Mouse (Mus musculus): ENCODE results near the gene Gm11146. TPM values are rescaled to one million over a fixed set of nuclear protein-coding genes. Genes with fewer than 3 reads are reported as not detected.

Gm11146 gene
- polyA plus RNA-seq, 1 experiment from 2014 or later: not detected

- no peaks in the 10 kb centered on the region for H3K36me3 ChIP-seq (ENCODE audit: insufficient read depth, low read length)
- no peaks in the 10 kb centered on the region for H3K9me3 ChIP-seq (ENCODE audit: low read length)
- ATAC-seq (ENCODE audit: low FRiP score, low TSS enrichment): peak; percentile 42; the same call in 1 of the 2 replicates
- 73% methylated on average over 6 of the region's 6 CpGs for WGBS
- H3K27ac ChIP-seq (ENCODE audit: low read length): no peak overlapping the region
- H3K9ac ChIP-seq (replicated peaks; ENCODE audit: low read length): no peak overlapping the region
- H3K4me1 ChIP-seq (ENCODE audit: insufficient read depth, low read length): peaks cover 2% of the 10 kb centered on the region; the same call in 1 of the 2 replicates
- H3K4me2 ChIP-seq (replicated peaks; ENCODE audit: low read depth, low read length): no peak overlapping the region
- no peaks in the 10 kb centered on the region for H3K27me3 ChIP-seq (ENCODE audit: insufficient read depth, low read length)
- no peak overlapping the region for H3K4me3 ChIP-seq (ENCODE audit: low read length)
These were observed 30.5 kb upstream of the Gm11146 start for GRCm38 (mm10) chr16:77632315-77632881.

DNA sequence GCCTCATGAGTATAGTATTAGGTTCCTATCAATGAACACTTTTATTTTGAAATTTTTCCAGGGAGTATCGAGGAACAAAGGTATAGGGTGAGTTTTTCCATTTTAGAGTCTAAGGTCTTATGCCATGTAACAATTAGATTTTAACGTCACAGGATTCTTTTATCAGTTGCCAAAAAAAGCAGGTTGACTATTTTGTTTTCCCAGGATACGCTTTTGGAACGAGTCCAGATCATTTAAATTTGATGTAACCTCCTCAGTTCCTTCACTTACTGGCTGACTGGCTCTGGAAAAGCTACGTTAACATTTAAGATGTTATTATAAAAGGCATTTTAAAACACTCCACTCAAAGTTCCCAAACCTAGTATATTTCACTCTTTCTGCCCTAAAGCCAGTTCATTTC lies 20.8 kb upstream of the Gm11146 start:
- 37% methylated on average over 5 of the region's 5 CpGs for WGBS

DNA sequence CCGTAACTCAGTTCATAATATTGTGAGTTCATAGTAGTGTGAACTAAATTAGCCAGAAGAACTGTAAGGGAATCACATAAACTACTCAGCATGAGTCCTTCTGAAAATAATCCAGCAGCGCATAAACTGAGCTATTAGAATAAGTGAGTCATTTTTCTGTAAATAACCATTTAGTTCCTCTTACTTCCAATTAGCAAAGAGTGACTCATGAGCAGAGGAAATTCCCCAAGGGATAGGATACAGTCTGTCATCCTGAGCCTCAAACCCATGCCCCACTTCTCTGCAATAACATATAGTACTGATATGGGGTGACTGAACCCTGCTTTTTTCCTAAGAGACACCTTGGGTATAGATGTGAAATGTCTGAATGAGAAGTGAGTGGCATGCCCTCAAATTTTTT lies 687 bp upstream of the Gm11146 start:
- Histone ChIP-seq H3K9ac (replicated peaks; ENCODE audit: low read length) (no peak overlapping the region), H3K36me3 (ENCODE audit: insufficient read depth, low read length) (no peaks in the 10 kb centered on the region), H3K27ac (ENCODE audit: low read length) (no peak overlapping the region), H3K4me2 (replicated peaks; ENCODE audit: low read depth, low read length) (no peak overlapping the region), H3K4me3 (ENCODE audit: low read length) (no peak overlapping the region), H3K9me3 (ENCODE audit: low read length) (no peaks in the 10 kb centered on the region), H3K27me3 (ENCODE audit: insufficient read depth, low read length) (no peaks in the 10 kb centered on the region), H3K4me1 (ENCODE audit: insufficient read depth, low read length) (no peaks in the 10 kb centered on the region)
- WGBS: 75% methylated on average over 2 of the region's 2 CpGs
- ATAC-seq (ENCODE audit: low FRiP score, low TSS enrichment): no peak

More for the DNA sequence above, 20.8 kb upstream of the Gm11146 start:
- no peak for ATAC-seq (ENCODE audit: low FRiP score, low TSS enrichment)
- Histone ChIP-seq H3K27me3 (ENCODE audit: insufficient read depth, low read length) (no peaks in the 10 kb centered on the region), H3K36me3 (ENCODE audit: insufficient read depth, low read length) (no peaks in the 10 kb centered on the region), H3K27ac (ENCODE audit: low read length) (no peak overlapping the region), H3K4me2 (replicated peaks; ENCODE audit: low read depth, low read length) (no peak overlapping the region), H3K9me3 (ENCODE audit: low read length) (no peaks in the 10 kb centered on the region), H3K4me3 (ENCODE audit: low read length) (no peak overlapping the region), H3K4me1 (ENCODE audit: insufficient read depth, low read length) (no peaks in the 10 kb centered on the region), H3K9ac (replicated peaks; ENCODE audit: low read length) (no peak overlapping the region)

DNA sequence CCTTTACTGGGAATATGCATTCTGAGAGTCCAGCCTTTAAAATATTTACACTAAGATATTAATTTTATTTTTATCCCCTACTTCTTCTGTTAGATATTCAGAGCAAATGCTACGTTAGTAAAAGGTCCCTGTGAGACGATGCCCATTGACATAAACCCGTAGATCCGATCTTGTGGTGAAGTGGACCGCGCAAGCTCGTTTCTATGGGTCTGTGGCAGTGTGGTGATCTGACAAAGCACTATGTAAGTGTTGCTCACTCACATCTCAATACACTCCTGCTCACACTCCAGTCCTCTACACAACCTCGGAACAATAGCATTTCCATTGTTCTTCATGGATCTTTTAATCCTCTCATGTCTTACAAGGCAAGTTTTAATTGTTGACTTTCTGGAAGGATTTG lies 3.1 kb downstream of the Gm11146 start:
- WGBS: 89% methylated on average over 8 of the region's 8 CpGs
- no peak for ATAC-seq (ENCODE audit: low FRiP score, low TSS enrichment)
- Histone ChIP-seq H3K9me3 (ENCODE audit: low read length) (no peaks in the 10 kb centered on the region), H3K27ac (ENCODE audit: low read length) (no peak overlapping the region), H3K4me1 (ENCODE audit: insufficient read depth, low read length) (peaks cover 7% of the 10 kb centered on the region; the same call in 1 of the 2 replicates), H3K4me3 (ENCODE audit: low read length) (no peak overlapping the region), H3K36me3 (ENCODE audit: insufficient read depth, low read length) (no peaks in the 10 kb centered on the region), H3K4me2 (replicated peaks; ENCODE audit: low read depth, low read length) (no peak overlapping the region), H3K27me3 (ENCODE audit: insufficient read depth, low read length) (no peaks in the 10 kb centered on the region), H3K9ac (replicated peaks; ENCODE audit: low read length) (no peak overlapping the region)

DNA sequence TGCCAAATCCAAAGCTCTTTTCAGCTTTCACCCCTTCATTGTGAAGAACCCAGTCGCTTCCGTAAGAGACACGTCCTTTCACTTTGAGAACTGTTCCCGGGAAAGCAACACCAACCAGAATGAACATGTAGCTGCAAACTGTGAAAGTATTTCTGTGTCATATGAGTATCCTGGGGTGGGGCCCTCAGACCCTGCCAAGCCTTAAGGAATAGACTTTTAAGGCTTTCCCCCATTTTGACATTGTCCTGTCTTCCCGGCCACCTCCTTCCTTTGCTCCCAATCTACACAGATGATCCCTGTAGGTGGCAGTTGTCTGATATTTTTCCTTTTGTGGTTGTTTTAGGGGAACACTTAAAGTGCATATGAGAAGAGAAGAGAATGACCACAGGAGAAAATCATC lies 5.3 kb downstream of the Gm11146 start:
- ATAC-seq (ENCODE audit: low FRiP score, low TSS enrichment): no peak
- no peaks in the 10 kb centered on the region for H3K27me3 ChIP-seq (ENCODE audit: insufficient read depth, low read length)
- H3K27ac ChIP-seq (ENCODE audit: low read length): no peak overlapping the region
- H3K4me1 ChIP-seq (ENCODE audit: insufficient read depth, low read length): peaks cover 9% of the 10 kb centered on the region; the same call in 1 of the 2 replicates
- 91% methylated on average over 5 of the region's 5 CpGs for WGBS
- H3K4me3 ChIP-seq (ENCODE audit: low read length): no peak overlapping the region
- H3K36me3 ChIP-seq (ENCODE audit: insufficient read depth, low read length): no peaks in the 10 kb centered on the region
- H3K9me3 ChIP-seq (ENCODE audit: low read length): no peaks in the 10 kb centered on the region
- no peak overlapping the region for H3K4me2 ChIP-seq (replicated peaks; ENCODE audit: low read depth, low read length)
- no peak overlapping the region for H3K9ac ChIP-seq (replicated peaks; ENCODE audit: low read length)

GRCm38 (mm10) chr16:77595661-77596060 lies 6.2 kb downstream of the Gm11146 start:
- Histone ChIP-seq H3K9ac (replicated peaks; ENCODE audit: low read length) (no peak overlapping the region), H3K36me3 (ENCODE audit: insufficient read depth, low read length) (no peaks in the 10 kb centered on the region), H3K27ac (ENCODE audit: low read length) (no peak overlapping the region), H3K9me3 (ENCODE audit: low read length) (no peaks in the 10 kb centered on the region), H3K4me2 (replicated peaks; ENCODE audit: low read depth, low read length) (no peak overlapping the region), H3K27me3 (ENCODE audit: insufficient read depth, low read length) (no peaks in the 10 kb centered on the region), H3K4me1 (ENCODE audit: insufficient read depth, low read length) (peaks cover 9% of the 10 kb centered on the region; the same call in 1 of the 2 replicates), H3K4me3 (ENCODE audit: low read length) (no peak overlapping the region)
- 80% methylated on average over 7 of the region's 7 CpGs for WGBS
- no peak for ATAC-seq (ENCODE audit: low FRiP score, low TSS enrichment)

DNA sequence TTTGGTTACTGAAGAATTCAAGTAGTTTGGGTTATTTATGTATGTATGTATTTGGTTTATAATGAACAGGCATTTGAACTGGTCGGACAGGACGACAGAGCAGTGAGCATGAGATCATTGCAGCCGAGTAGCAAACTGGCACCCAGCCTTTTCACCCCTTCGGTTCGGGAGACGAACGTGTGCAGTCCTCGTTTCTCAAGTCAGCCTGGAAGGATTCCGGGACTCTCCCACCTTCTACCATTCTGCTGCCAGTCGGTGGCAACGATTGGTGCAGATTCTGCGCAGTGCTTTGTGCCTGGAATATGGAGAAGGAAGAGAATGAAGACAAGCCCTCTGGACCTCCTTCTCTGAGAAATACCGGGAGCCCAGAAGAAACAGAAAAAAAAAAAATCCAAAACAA lies 7.3 kb downstream of the Gm11146 start:
- Histone ChIP-seq H3K4me1 (ENCODE audit: insufficient read depth, low read length) (peaks cover 9% of the 10 kb centered on the region; the same call in 1 of the 2 replicates), H3K4me2 (replicated peaks; ENCODE audit: low read depth, low read length) (peak overlapping the region; percentile 16; the same call in 1 of the 2 replicates), H3K9me3 (ENCODE audit: low read length) (no peaks in the 10 kb centered on the region), H3K36me3 (ENCODE audit: insufficient read depth, low read length) (no peaks in the 10 kb centered on the region), H3K9ac (replicated peaks; ENCODE audit: low read length) (no peak overlapping the region; the same call in 1 of the 2 replicates), H3K4me3 (ENCODE audit: low read length) (no peak overlapping the region), H3K27ac (ENCODE audit: low read length) (no peak overlapping the region), H3K27me3 (ENCODE audit: insufficient read depth, low read length) (no peaks in the 10 kb centered on the region)
- no peak for ATAC-seq (ENCODE audit: low FRiP score, low TSS enrichment)
- 69% methylated on average over 13 of the region's 13 CpGs for WGBS

DNA sequence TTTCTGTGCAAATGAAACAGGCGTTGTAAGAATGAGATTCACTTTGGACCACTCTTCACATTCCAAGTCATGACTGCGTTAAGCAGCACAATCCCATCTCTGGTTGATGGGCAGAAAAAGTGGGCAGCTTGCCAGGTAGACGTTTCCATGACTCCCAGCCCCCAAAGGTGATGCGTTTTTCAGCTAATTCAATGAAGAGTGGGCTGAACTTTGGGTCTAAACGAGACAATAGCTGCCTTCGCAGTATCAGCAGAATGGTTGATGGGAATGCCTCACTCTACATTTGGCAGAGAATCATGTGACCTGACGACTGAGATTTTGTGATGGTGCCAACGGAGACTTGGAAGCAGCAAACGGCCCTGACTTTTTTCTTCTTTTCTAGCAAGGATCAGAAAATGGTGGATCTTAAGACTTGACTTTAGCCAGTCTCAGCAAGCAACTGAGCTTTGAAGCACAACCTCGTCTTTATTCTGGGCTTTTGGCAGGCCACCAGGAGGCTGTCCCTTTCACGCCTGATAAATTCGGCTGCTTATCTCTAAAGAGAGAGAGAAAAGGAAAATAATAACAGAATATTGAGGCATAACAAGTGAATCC lies 8.0 kb downstream of the Gm11146 start:
- peaks cover 9% of the 10 kb centered on the region; the same call in 1 of the 2 replicates for H3K4me1 ChIP-seq (ENCODE audit: insufficient read depth, low read length)
- H3K27ac ChIP-seq (ENCODE audit: low read length): 0 out of 2 replicates have a peak overlapping the region, but pooled peaks have one; percentile 20
- H3K9me3 ChIP-seq (ENCODE audit: low read length): no peaks in the 10 kb centered on the region
- H3K4me2 ChIP-seq (replicated peaks; ENCODE audit: low read depth, low read length): peak overlapping the region; percentile 30; the same call in 1 of the 2 replicates
- H3K27me3 ChIP-seq (ENCODE audit: insufficient read depth, low read length): no peaks in the 10 kb centered on the region
- WGBS: 45% methylated on average over 12 of the region's 12 CpGs
- H3K4me3 ChIP-seq (ENCODE audit: low read length): peak overlapping the region; percentile 1
- H3K36me3 ChIP-seq (ENCODE audit: insufficient read depth, low read length): no peaks in the 10 kb centered on the region
- no peak for ATAC-seq (ENCODE audit: low FRiP score, low TSS enrichment)
- H3K9ac ChIP-seq (replicated peaks; ENCODE audit: low read length): no peak overlapping the region

DNA sequence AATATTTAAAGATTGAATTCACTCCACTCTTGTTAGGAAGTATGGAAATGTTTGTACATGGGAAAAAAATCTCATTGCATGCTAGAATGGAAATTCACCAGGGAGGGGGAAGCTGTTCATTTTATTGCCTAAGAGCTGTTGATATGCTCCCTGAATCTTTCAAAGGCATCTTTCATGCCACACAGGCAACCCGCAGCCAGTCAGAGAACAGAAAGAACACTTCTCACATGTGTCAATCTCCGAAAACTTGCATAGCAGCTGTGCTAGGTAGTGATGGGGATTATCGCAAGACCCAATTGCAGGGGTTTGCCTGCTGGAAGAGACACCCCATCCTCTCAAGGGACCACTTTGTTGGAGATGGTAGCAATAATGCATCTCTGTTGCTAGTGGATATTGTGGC lies 8.9 kb downstream of the Gm11146 start:
- peaks cover 9% of the 10 kb centered on the region; the same call in 1 of the 2 replicates for H3K4me1 ChIP-seq (ENCODE audit: insufficient read depth, low read length)
- 78% methylated on average over 3 of the region's 3 CpGs for WGBS
- no peaks in the 10 kb centered on the region for H3K27me3 ChIP-seq (ENCODE audit: insufficient read depth, low read length)
- no peaks in the 10 kb centered on the region for H3K9me3 ChIP-seq (ENCODE audit: low read length)
- H3K4me2 ChIP-seq (replicated peaks; ENCODE audit: low read depth, low read length): no peak overlapping the region
- H3K27ac ChIP-seq (ENCODE audit: low read length): no peak overlapping the region
- no peak overlapping the region for H3K9ac ChIP-seq (replicated peaks; ENCODE audit: low read length)
- no peaks in the 10 kb centered on the region for H3K36me3 ChIP-seq (ENCODE audit: insufficient read depth, low read length)
- no peak for ATAC-seq (ENCODE audit: low FRiP score, low TSS enrichment)
- H3K4me3 ChIP-seq (ENCODE audit: low read length): no peak overlapping the region

DNA sequence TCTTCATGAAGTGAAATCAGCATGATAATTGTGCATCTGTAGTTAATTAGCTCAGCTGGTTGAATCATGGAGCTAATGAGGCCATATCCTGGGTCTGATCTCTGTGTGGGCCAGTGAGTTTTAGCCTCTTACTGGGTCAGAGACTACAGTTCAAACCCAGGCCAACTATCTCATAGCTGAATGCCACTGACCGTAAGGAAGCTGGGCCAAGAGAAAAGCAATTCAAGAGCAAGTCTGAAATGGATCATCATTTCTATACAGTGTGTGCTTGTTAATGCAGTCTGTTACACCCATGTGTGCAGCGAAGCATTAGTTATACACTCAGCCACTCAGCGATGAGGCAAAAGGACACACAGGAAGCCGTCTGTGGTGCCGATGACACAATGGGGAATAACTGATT lies 28.9 kb downstream of the Gm11146 start:
- Histone ChIP-seq H3K9me3 (ENCODE audit: low read length) (no peaks in the 10 kb centered on the region), H3K9ac (replicated peaks; ENCODE audit: low read length) (no peak overlapping the region), H3K27ac (ENCODE audit: low read length) (no peak overlapping the region), H3K4me3 (ENCODE audit: low read length) (no peak overlapping the region), H3K36me3 (ENCODE audit: insufficient read depth, low read length) (no peaks in the 10 kb centered on the region), H3K4me1 (ENCODE audit: insufficient read depth, low read length) (no peaks in the 10 kb centered on the region), H3K27me3 (ENCODE audit: insufficient read depth, low read length) (no peaks in the 10 kb centered on the region), H3K4me2 (replicated peaks; ENCODE audit: low read depth, low read length) (no peak overlapping the region)
- WGBS: 90% methylated on average over 5 of the region's 5 CpGs
- no peak for ATAC-seq (ENCODE audit: low FRiP score, low TSS enrichment)

All from kidney, embryonic 16.5 days (tissue).